Mouse (Mus musculus): ENCODE measurements around the gene Mknk2. TPM values are rescaled to one million over a fixed set of nuclear protein-coding genes. Genes with fewer than 3 reads are reported as not detected.
A peak's percentile ranks its signal among the peaks of the same experiment; 100 is the strongest.

The Mknk2 gene
- polyA plus RNA-seq, 1 experiment from 2014 or later, result 119 TPM

- Histone ChIP-seq H3K4me1 (peaks cover 45% of the 10 kb centered on the region), H3K4me3 (peak overlapping the region; percentile 37)
- 43% methylated on average over 16 of the region's 16 CpGs for WGBS
These were observed 13.5 kb downstream of the Mknk2 start for GRCm38 (mm10) chr10:80664197-80665015.

GRCm38 (mm10) chr10:80663485-80664196 lies 14.3 kb downstream of the Mknk2 start:
- H3K27me3 ChIP-seq (replicated peaks; ENCODE audit: low read depth, poor library complexity, severe bottlenecking), result no peaks in the 10 kb centered on the region
- peaks cover 50% of the 10 kb centered on the region for H3K4me1 ChIP-seq
- 64% methylated on average over 5 of the region's 5 CpGs for WGBS
- H3K9me3 ChIP-seq, result no peaks in the 10 kb centered on the region
- H3K4me3 ChIP-seq, result no peak overlapping the region
- H3K36me3 ChIP-seq (replicated peaks), result peaks cover 35% of the 10 kb centered on the region
- DNase-seq (ENCODE audit: low spot score), result no peak
- peak overlapping the region; percentile 71 for H3K27ac ChIP-seq (replicated peaks)

More at GRCm38 (mm10) chr10:80664197-80665015, 13.5 kb downstream of the Mknk2 start:
- Histone ChIP-seq H3K27me3 (replicated peaks; ENCODE audit: low read depth, poor library complexity, severe bottlenecking) (no peaks in the 10 kb centered on the region), H3K36me3 (replicated peaks) (peaks cover 43% of the 10 kb centered on the region), H3K9me3 (no peaks in the 10 kb centered on the region), H3K27ac (replicated peaks) (peak overlapping the region; percentile 71)
- peak; percentile 38 for DNase-seq (ENCODE audit: low spot score)

GRCm38 (mm10) chr10:80661149-80661548 lies 16.8 kb downstream of the Mknk2 start:
- no peak overlapping the region for H3K27ac ChIP-seq (replicated peaks)
- peaks cover 52% of the 10 kb centered on the region for H3K4me1 ChIP-seq
- H3K36me3 ChIP-seq (replicated peaks), result peaks cover 11% of the 10 kb centered on the region
- H3K9me3 ChIP-seq, result no peaks in the 10 kb centered on the region
- peak; percentile 54 for DNase-seq (ENCODE audit: low spot score)
- H3K27me3 ChIP-seq (replicated peaks; ENCODE audit: low read depth, poor library complexity, severe bottlenecking), result no peaks in the 10 kb centered on the region
- 0 out of 2 replicates have a peak overlapping the region, but pooled peaks have one; percentile 16 for H3K4me3 ChIP-seq
- 36% methylated on average over 5 of the region's 5 CpGs for WGBS

GRCm38 (mm10) chr10:80659213-80659612 lies 18.7 kb downstream of the Mknk2 start:
- 20% methylated on average over 10 of the region's 10 CpGs for WGBS
- Histone ChIP-seq H3K27me3 (replicated peaks; ENCODE audit: low read depth, poor library complexity, severe bottlenecking) (no peaks in the 10 kb centered on the region), H3K36me3 (replicated peaks) (no peaks in the 10 kb centered on the region), H3K27ac (replicated peaks) (peak overlapping the region; percentile 40; the same call in 1 of the 2 replicates), H3K4me1 (peaks cover 50% of the 10 kb centered on the region), H3K4me3 (no peak overlapping the region), H3K9me3 (no peaks in the 10 kb centered on the region)
- DNase-seq (ENCODE audit: low spot score), result peak; percentile 76

- H3K4me3 ChIP-seq, result no peak overlapping the region
- no peaks in the 10 kb centered on the region for H3K36me3 ChIP-seq (replicated peaks)
- no peaks in the 10 kb centered on the region for H3K27me3 ChIP-seq (replicated peaks; ENCODE audit: low read depth, poor library complexity, severe bottlenecking)
- DNase-seq (ENCODE audit: low spot score), result no peak
- H3K9me3 ChIP-seq, result no peaks in the 10 kb centered on the region
- no peak overlapping the region for H3K27ac ChIP-seq (replicated peaks)
- WGBS, result 68% methylated on average over 4 of the region's 4 CpGs
- H3K4me1 ChIP-seq, result peaks cover 49% of the 10 kb centered on the region
These were observed 19.1 kb downstream of the Mknk2 start for GRCm38 (mm10) chr10:80658841-80659202.

GRCm38 (mm10) chr10:80658194-80658840 lies 19.6 kb downstream of the Mknk2 start:
- no peaks in the 10 kb centered on the region for H3K36me3 ChIP-seq (replicated peaks)
- no peaks in the 10 kb centered on the region for H3K9me3 ChIP-seq
- no peaks in the 10 kb centered on the region for H3K27me3 ChIP-seq (replicated peaks; ENCODE audit: low read depth, poor library complexity, severe bottlenecking)
- H3K4me3 ChIP-seq, result no peak overlapping the region
- H3K27ac ChIP-seq (replicated peaks), result no peak overlapping the region
- peaks cover 46% of the 10 kb centered on the region for H3K4me1 ChIP-seq
- 90% methylated on average over 14 of the region's 14 CpGs for WGBS
- DNase-seq (ENCODE audit: low spot score), result no peak

- H3K27me3 ChIP-seq (replicated peaks; ENCODE audit: low read depth, poor library complexity, severe bottlenecking), result no peaks in the 10 kb centered on the region
- H3K4me1 ChIP-seq, result peaks cover 41% of the 10 kb centered on the region
- H3K4me3 ChIP-seq, result peak within 1 kb of the TSS; percentile 95
- no peak for DNase-seq (ENCODE audit: low spot score)
- H3K36me3 ChIP-seq (replicated peaks), result peaks cover 4% of the 10 kb centered on the region
- no peaks in the 10 kb centered on the region for H3K9me3 ChIP-seq
- H3K27ac ChIP-seq (replicated peaks), result peak within 1 kb of the TSS; percentile 96
- WGBS, result 17% methylated on average over 15 of the region's 15 CpGs
These were observed 20.9 kb downstream of the Mknk2 start, which contains the start of gene Btbd2 for GRCm38 (mm10) chr10:80656863-80657623. Btbd2 (minus strand) TSS chr10:80657071.

GRCm38 (mm10) chr10:80656130-80656862 lies 21.6 kb downstream of the Mknk2 start:
- Histone ChIP-seq H3K9me3 (no peaks in the 10 kb centered on the region), H3K27me3 (replicated peaks; ENCODE audit: low read depth, poor library complexity, severe bottlenecking) (no peaks in the 10 kb centered on the region), H3K4me3 (peak overlapping the region; percentile 95), H3K36me3 (replicated peaks) (peaks cover 11% of the 10 kb centered on the region), H3K27ac (replicated peaks) (peak overlapping the region; percentile 96), H3K4me1 (peaks cover 41% of the 10 kb centered on the region)
- peak; percentile 99 for DNase-seq (ENCODE audit: low spot score)
- 1% methylated on average over 72 of the region's 72 CpGs for WGBS

- H3K27ac ChIP-seq (replicated peaks), result peak overlapping the region; percentile 96
- peaks cover 41% of the 10 kb centered on the region for H3K4me1 ChIP-seq
- WGBS, result 5% methylated on average over 12 of the region's 12 CpGs
These were observed 22.3 kb downstream of the Mknk2 start for GRCm38 (mm10) chr10:80655406-80656129.

GRCm38 (mm10) chr10:80654866-80655265 lies 23.0 kb downstream of the Mknk2 start:
- WGBS, result 87% methylated on average over 6 of the region's 6 CpGs
- peaks cover 41% of the 10 kb centered on the region for H3K4me1 ChIP-seq
- no peaks in the 10 kb centered on the region for H3K9me3 ChIP-seq
- peak overlapping the region; percentile 95 for H3K4me3 ChIP-seq
- DNase-seq (ENCODE audit: low spot score), result no peak
- H3K27ac ChIP-seq (replicated peaks), result peak overlapping the region; percentile 31; the same call in 1 of the 2 replicates
- H3K36me3 ChIP-seq (replicated peaks), result peaks cover 24% of the 10 kb centered on the region
- no peaks in the 10 kb centered on the region for H3K27me3 ChIP-seq (replicated peaks; ENCODE audit: low read depth, poor library complexity, severe bottlenecking)

More at GRCm38 (mm10) chr10:80655406-80656129, 22.3 kb downstream of the Mknk2 start:
- Histone ChIP-seq H3K9me3 (no peaks in the 10 kb centered on the region), H3K36me3 (replicated peaks) (peaks cover 18% of the 10 kb centered on the region), H3K4me3 (peak overlapping the region; percentile 95), H3K27me3 (replicated peaks; ENCODE audit: low read depth, poor library complexity, severe bottlenecking) (no peaks in the 10 kb centered on the region)
- DNase-seq (ENCODE audit: low spot score), result no peak
